Mouse (Mus musculus) midbrain, embryonic 12.5 days (tissue): ENCODE results near the gene Elp6. TPM values are rescaled to one million over a fixed set of nuclear protein-coding genes. Genes with fewer than 3 reads are reported as not detected.

Experiments used
- microRNA-seq: library from miRNA; unstranded; fragments of <30 nt; microRNA quantifications from one replicate; pipeline ENCODE4, GENCODE M21; 2017
- polyA plus RNA-seq: library from polyadenylated mRNA; unstranded; fragments of >200 nt; fragmentation: Nextera tagmentation; extraction: Ambion mirVana; gene quantifications from 2 replicates; pipeline ENCODE4 v1.2.1, GENCODE M21; 2016

The Elp6 gene
- polyA plus RNA-seq, 1 experiment from 2014 or later, result 38.7 TPM

Small RNAs within 50 kb of the gene (microRNA-seq; reads per million reads assigned to microRNA genes)
- gene Mir6236, result 126 reads per million, percentile 54 among the genes with 10 or more reads in this experiment

Other genes starting within 250 kb of the Elp6 start
- 208 and 215 TPM in 2 replicates for gene Smarcc1, start 187.5 kb upstream of the Elp6 start, polyA plus RNA-seq
- 224 and 228 TPM in 2 replicates for gene Dhx30, start 187.3 kb upstream of the Elp6 start, polyA plus RNA-seq
- 25.3 and 31.3 TPM in 2 replicates for gene Cspg5, start 61.4 kb upstream of the Elp6 start, polyA plus RNA-seq
- gene Scap, start 28.1 kb downstream of the Elp6 start, polyA plus RNA-seq, result 39.3 and 44.2 TPM in 2 replicates
- gene Ptpn23, start 103.0 kb downstream of the Elp6 start, polyA plus RNA-seq, result 18.2 and 21.5 TPM in 2 replicates
- 1.1 and 2.8 TPM in 2 replicates for gene Ngp, start 114.6 kb downstream of the Elp6 start, polyA plus RNA-seq
- gene Klhl18, start 171.5 kb downstream of the Elp6 start, polyA plus RNA-seq, result 11.9 and 12.2 TPM in 2 replicates
- 1.4 and 1.7 TPM in 2 replicates for gene Kif9, start 171.8 kb downstream of the Elp6 start, polyA plus RNA-seq
- 44.7 and 48.8 TPM in 2 replicates for gene Setd2, start 227.4 kb downstream of the Elp6 start, polyA plus RNA-seq